Mouse (Mus musculus) testis, adult 2 months (tissue): ENCODE data around the gene Rest. TPM values are rescaled to one million over a fixed set of nuclear protein-coding genes. Genes with fewer than 3 reads are reported as not detected.

Experiments used
- H3K27ac ChIP-seq: fragments of 200-500 bp; 2 replicates; pipeline ENCODE4 v1.5.1; 2012; ENCODE audit warnings: low read depth, low read length; ENCODE audit not compliant: control insufficient read depth, insufficient read depth
- H3K27me3 ChIP-seq: fragments of 200-500 bp; 2 replicates; pipeline ENCODE4 v1.6.1; 2012; ENCODE audit warnings: mild to moderate bottlenecking, low read length, moderate library complexity; ENCODE audit not compliant: control insufficient read depth, insufficient read depth
- H3K36me3 ChIP-seq: fragments of 200-500 bp; 2 replicates; pipeline ENCODE4 v1.6.1; 2012; ENCODE audit warnings: mild to moderate bottlenecking, low read length; ENCODE audit not compliant: control insufficient read depth, insufficient read depth
- H3K4me1 ChIP-seq: fragments of 200-500 bp; 2 replicates; pipeline ENCODE4 v1.6.1; 2012; ENCODE audit warnings: low read length; ENCODE audit not compliant: control insufficient read depth, insufficient read depth
- H3K4me3 ChIP-seq: fragments of 200-500 bp; 2 replicates; pipeline ENCODE4 v1.5.1; 2012; ENCODE audit warnings: low read depth, mild to moderate bottlenecking, low read length, moderate library complexity, mixed read lengths; ENCODE audit not compliant: control insufficient read depth
- CTCF ChIP-seq: fragments of 200-500 bp; IDR thresholded peaks from 2 replicates; pipeline ENCODE4 v1.5.1; 2012; ENCODE audit warnings: low read depth, mild to moderate bottlenecking, inconsistent platforms, low read length, moderate library complexity; ENCODE audit not compliant: control insufficient read depth, insufficient read depth, insufficient replicate concordance
- POLR2A ChIP-seq: fragments of 200-500 bp; IDR thresholded peaks from 2 replicates; pipeline ENCODE4 v1.6.1; 2012; ENCODE audit warnings: low read depth, mild to moderate bottlenecking, inconsistent platforms, low read length, moderate library complexity; ENCODE audit not compliant: control insufficient read depth
- polyA plus RNA-seq: library from polyadenylated mRNA; depleted of rRNA; stranded (reverse); fragments of >200 nt; gene quantifications from 2 replicates; pipeline ENCODE4 v1.2.3, GENCODE M21; 2012

Gene Rest
- polyA plus RNA-seq, 1 experiment, result 4.2 TPM

DNA sequence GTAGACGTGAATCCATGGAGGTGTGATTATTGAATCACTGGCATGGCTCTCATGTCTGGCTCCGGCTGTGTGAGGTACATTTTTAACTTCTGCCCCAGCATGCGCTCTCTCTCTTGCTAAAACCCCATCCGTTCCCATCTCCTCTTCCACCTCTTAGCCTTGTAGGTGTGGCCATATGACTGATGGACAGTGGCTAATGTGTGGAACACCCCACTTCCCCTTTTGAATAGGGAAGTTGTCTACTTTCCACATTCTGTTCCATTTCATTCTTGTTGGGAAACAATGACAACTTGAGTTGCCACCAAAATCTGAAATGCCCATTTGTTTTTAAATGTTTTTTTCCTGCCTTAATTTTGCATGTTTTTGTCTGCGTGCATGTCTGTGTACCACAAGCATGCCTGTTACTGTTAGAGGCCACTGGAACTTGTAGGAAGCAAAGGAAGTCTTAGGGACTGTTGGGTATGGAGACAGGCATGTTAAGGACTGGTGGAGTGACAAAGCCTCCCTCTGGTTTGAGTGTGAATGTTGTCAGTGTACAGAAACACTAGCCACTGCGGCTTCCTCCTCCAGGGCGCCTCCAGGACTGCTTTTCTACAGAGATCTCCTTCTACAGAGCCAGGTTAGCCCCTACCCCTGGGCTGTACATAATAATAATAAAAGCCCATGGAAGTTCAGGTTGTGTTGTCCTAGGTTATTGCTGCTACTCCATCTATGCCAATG, 27.7 kb downstream of the Rest start:
- Histone ChIP-seq H3K4me3 (no peak overlapping the region), H3K36me3 (no peaks in the 10 kb centered on the region; the same call in 1 of the 2 replicates), H3K4me1 (no peaks in the 10 kb centered on the region), H3K27ac (no peak overlapping the region), H3K27me3 (no peaks in the 10 kb centered on the region)
- TF ChIP-seq POLR2A, result no peak
- no peak for TF ChIP-seq CTCF

DNA sequence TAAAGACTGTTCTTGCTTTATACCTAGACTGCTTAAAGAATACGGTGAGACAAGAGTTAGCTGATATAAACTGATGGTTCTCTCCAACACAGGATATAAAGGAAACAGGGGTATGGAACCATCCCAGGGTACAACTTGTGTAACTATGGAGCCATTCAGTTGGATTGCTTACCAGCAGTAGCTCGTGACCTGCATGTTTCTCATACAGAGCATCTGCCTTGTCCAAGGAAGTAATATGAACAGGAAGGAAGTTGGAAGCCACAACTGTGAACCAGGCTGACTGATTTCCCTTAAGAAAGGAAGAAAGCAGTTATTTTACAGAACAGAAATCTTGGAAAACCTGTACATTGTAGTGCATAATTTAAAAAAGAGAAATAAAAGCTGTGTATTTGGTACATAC, 34.2 kb downstream of the Rest start:
- H3K36me3 ChIP-seq, result no peaks in the 10 kb centered on the region
- TF ChIP-seq CTCF, result no peak
- TF ChIP-seq POLR2A, result no peak
- no peaks in the 10 kb centered on the region for H3K4me1 ChIP-seq
- H3K27me3 ChIP-seq, result no peaks in the 10 kb centered on the region
- H3K4me3 ChIP-seq, result no peak overlapping the region
- no peak overlapping the region for H3K27ac ChIP-seq

DNA sequence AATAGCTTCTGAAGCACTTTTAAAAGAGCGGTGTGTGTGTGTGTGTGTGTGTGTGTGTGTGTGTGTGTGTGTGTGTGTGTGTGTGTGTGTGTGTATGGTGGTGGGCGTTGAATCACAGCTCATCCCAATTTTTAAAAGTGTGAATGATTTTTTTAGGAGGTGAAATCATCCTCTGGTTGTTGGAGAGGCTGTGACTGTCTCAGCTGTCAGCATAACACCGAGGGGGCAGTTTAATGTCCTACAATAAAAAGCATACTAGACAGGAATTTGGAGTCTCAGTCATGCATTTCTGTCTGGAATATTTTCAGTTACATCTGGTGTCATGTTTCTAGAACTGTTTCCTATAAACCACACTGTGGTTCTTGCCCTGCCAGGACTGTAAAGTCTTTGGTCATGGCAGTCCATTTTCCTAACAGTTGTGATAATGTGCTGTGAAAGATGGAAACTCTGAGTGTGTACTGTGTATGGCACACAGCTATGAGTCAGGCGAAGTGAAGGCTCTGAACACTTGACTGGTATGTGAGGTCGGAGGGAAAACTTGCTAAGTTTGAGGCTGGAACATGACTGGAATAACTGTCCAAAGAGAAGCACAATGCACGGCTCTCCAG, 36.1 kb downstream of the Rest start:
- no peaks in the 10 kb centered on the region for H3K4me1 ChIP-seq
- H3K4me3 ChIP-seq, result no peak overlapping the region
- no peaks in the 10 kb centered on the region for H3K27me3 ChIP-seq
- TF ChIP-seq POLR2A (no peak), CTCF (no peak)
- no peak overlapping the region for H3K27ac ChIP-seq
- peaks cover 1% of the 10 kb centered on the region; the same call in 1 of the 2 replicates for H3K36me3 ChIP-seq

DNA sequence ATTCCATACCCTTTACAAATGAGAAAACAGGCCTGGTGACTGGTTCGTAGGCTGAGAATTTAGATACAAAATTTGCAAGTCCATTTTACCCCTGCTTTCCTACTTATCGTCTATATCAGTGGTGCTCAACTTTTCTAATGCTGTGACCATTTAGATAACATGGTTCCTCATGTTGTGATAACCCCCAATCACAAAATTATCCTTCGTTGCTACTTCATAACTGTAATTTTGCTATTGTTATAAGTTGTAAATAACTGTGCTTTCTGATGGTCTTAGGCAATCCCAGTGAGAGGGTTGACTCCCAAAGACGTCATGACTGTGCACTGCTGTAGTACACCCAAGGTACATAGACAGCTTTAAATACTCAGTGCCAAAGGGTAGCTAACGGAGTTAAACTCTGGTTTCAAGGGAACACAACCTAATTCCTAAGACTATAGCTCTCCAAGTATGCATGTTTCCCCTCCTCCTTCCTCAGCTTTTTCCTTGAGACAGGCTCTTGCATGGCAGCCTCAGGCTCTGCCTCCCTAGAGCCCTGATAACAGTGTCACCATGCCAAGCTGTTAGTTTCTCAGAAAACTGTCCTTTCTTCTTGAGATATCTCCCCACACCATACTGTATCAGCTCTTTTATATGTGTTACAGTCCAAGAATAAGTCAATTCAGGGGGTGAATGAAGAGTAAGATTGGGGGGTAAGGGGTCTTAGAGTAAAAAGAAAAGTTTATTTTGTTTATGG, 42.7 kb downstream of the Rest start:
- Histone ChIP-seq H3K36me3 (peaks cover 1% of the 10 kb centered on the region; the same call in 1 of the 2 replicates), H3K4me1 (peaks cover 5% of the 10 kb centered on the region), H3K27me3 (no peaks in the 10 kb centered on the region), H3K4me3 (no peak overlapping the region), H3K27ac (no peak overlapping the region)
- TF ChIP-seq POLR2A (no peak), CTCF (no peak)

DNA sequence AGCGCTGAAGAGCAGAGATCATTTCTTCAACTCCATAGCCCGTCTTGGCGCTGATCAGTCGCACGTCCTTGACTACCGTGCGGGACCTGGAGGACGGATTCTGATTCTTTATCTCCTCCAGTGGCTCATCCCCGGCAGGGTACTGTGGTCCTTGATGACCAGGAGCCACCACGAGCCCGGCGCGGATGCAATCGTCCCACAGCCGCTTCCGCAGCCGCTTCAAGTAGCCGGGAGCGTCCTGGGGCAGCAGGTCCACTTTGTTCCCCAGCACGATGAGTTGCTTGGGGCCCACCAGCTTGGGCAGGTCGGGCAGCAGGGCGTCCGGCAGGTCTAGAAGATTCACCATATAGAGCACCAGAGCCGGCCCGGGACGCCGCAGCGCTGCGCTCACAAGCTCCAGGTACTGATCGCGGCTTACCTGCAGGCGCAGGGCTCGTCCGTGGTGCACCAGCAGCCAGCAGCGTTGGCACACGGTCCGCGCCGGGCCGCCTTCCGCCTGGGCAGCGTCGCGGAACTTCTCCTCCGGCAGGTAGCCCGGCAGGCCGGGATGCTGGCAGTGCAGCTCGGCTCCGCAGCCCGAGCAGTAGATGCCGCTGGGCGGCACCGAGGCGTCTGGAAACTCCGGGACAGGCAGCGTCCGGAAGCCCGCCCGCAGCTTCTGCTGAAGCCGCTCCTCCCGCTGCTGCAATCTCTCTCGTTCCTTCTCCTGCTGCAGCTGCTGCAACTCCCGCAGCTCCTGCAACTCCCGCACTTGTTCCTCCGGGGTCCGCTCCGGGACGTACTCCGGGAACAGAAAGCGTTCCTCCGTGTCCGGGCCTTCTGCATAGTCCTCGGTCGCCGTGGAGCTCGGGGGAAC, 44.0 kb downstream of the Rest start:
- TF ChIP-seq POLR2A (no peak), CTCF (no peak)
- Histone ChIP-seq H3K4me1 (peaks cover 5% of the 10 kb centered on the region), H3K4me3 (peak overlapping the region; percentile 98), H3K27me3 (no peaks in the 10 kb centered on the region), H3K36me3 (peaks cover 1% of the 10 kb centered on the region; the same call in 1 of the 2 replicates), H3K27ac (no peak overlapping the region)

DNA sequence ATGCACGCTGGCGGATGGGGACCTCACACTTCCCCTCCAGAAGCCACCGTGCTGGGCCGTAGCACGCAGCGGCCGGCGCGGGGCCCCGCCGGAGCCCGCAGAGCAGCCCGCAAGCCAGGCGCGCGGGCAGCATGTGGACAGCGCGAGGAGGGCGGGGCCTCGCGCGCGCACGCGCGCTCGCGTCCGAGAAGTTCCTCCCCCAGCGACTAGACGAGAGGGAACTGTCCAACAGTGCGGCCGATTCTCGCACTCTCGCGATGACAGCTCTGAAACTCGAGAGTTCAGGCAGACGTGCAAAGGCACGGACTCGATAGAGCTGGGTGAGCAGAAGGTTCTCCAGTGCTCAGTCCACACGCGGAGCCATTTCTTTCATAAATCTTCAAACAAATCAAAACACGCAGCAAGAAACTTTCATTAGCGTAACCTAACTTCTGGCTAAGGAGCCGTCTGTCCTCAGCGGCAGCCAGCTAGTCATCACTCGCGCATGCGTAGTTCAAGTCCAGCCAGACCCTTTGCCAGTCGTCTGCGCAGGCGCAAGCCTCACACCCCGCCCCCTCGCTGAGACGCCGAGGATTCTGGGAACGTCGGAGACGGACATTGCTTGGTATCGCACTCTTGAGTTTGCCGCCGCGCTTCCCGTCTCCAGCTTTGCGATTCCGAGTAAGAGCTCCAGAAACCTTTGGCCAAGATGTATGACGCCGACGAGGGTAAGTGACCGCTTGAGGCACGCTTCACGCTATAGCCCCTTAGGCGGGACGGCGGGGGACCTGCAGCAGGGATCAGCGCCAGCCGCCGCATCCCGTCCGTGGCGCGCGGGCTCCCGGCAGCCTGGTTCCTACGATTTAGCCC, 44.9 kb downstream of the Rest start, which contains the start of the genes Noa1 and Polr2b:
Noa1 (minus strand) TSS at position 161 of the 849 bp plus-strand sequence.
Polr2b (plus strand) TSS at position 224 of the 849 bp plus-strand sequence.
- Histone ChIP-seq H3K36me3 (peaks cover 1% of the 10 kb centered on the region; the same call in 1 of the 2 replicates), H3K27ac (peak within 1 kb of the TSS; percentile 96), H3K4me1 (peaks cover 5% of the 10 kb centered on the region), H3K27me3 (no peaks in the 10 kb centered on the region), H3K4me3 (peak within 1 kb of the TSS; percentile 98)
- TF ChIP-seq POLR2A (peak; percentile 71), CTCF (no peak)
